Mouse (Mus musculus): ENCODE measurements around the gene Nr5a1.

Nr5a1 gene

GRCm38 (mm10) chr2:38705036-38705435, 9.3 kb downstream of the Nr5a1 start:
- no peak for DNase-seq (ENCODE audit: low read depth, low spot score)

GRCm38 (mm10) chr2:38704336-38704735, 10.0 kb downstream of the Nr5a1 start:
- no peak for DNase-seq (ENCODE audit: low read depth, low spot score)

- no peak for DNase-seq (ENCODE audit: low read depth, low spot score)
Measured at GRCm38 (mm10) chr2:38700177-38700576, 14.2 kb downstream of the Nr5a1 start.

GRCm38 (mm10) chr2:38698623-38699022, 15.7 kb downstream of the Nr5a1 start:
- no peak for DNase-seq (ENCODE audit: low read depth, low spot score)

- DNase-seq (ENCODE audit: low read depth, low spot score) = no peak
Measured at GRCm38 (mm10) chr2:38697128-38698120, 16.9 kb downstream of the Nr5a1 start.

GRCm38 (mm10) chr2:38695770-38696169, 18.6 kb downstream of the Nr5a1 start:
- DNase-seq (ENCODE audit: low read depth, low spot score) = no peak

GRCm38 (mm10) chr2:38691542-38691941, 22.8 kb downstream of the Nr5a1 start:
- DNase-seq (ENCODE audit: low read depth, low spot score) = peak; percentile 51

GRCm38 (mm10) chr2:38689881-38690280, 24.5 kb downstream of the Nr5a1 start:
- DNase-seq (ENCODE audit: low read depth, low spot score) = no peak

GRCm38 (mm10) chr2:38688791-38689520, 25.4 kb downstream of the Nr5a1 start:
- DNase-seq (ENCODE audit: low read depth, low spot score) = peak; percentile 24

- no peak for DNase-seq (ENCODE audit: low read depth, low spot score)
Measured at GRCm38 (mm10) chr2:38685746-38686145, 28.6 kb downstream of the Nr5a1 start.

GRCm38 (mm10) chr2:38683083-38683482, 31.3 kb downstream of the Nr5a1 start:
- DNase-seq (ENCODE audit: low read depth, low spot score) = no peak

GRCm38 (mm10) chr2:38682209-38682608, 32.1 kb downstream of the Nr5a1 start:
- DNase-seq (ENCODE audit: low read depth, low spot score) = no peak

GRCm38 (mm10) chr2:38678947-38679346, 35.4 kb downstream of the Nr5a1 start:
- DNase-seq (ENCODE audit: low read depth, low spot score) = no peak

- DNase-seq (ENCODE audit: low read depth, low spot score) = no peak
Measured at GRCm38 (mm10) chr2:38675366-38675969, 38.9 kb downstream of the Nr5a1 start.

GRCm38 (mm10) chr2:38672496-38672895, 41.8 kb downstream of the Nr5a1 start:
- no peak for DNase-seq (ENCODE audit: low read depth, low spot score)

- DNase-seq (ENCODE audit: low read depth, low spot score) = peak; percentile 12
Measured at GRCm38 (mm10) chr2:38668802-38669580, 45.4 kb downstream of the Nr5a1 start.

GRCm38 (mm10) chr2:38661398-38661797, 52.9 kb downstream of the Nr5a1 start:
- DNase-seq (ENCODE audit: low read depth, low spot score) = peak; percentile 37

- DNase-seq (ENCODE audit: low read depth, low spot score) = peak; percentile 54
Measured at GRCm38 (mm10) chr2:38658338-38658836, 56.0 kb downstream of the Nr5a1 start.

- DNase-seq (ENCODE audit: low read depth, low spot score) = no peak
Measured at GRCm38 (mm10) chr2:38653694-38654093, 60.6 kb downstream of the Nr5a1 start.

GRCm38 (mm10) chr2:38653293-38653619, 61.1 kb downstream of the Nr5a1 start:
- DNase-seq (ENCODE audit: low read depth, low spot score) = no peak

Data from CD4-positive, CD25-positive, alpha-beta regulatory T cell, adult 2 months (primary cell).